Mouse (Mus musculus): Measurements from ENCODE around the gene Hist2h3c2.

DNA sequence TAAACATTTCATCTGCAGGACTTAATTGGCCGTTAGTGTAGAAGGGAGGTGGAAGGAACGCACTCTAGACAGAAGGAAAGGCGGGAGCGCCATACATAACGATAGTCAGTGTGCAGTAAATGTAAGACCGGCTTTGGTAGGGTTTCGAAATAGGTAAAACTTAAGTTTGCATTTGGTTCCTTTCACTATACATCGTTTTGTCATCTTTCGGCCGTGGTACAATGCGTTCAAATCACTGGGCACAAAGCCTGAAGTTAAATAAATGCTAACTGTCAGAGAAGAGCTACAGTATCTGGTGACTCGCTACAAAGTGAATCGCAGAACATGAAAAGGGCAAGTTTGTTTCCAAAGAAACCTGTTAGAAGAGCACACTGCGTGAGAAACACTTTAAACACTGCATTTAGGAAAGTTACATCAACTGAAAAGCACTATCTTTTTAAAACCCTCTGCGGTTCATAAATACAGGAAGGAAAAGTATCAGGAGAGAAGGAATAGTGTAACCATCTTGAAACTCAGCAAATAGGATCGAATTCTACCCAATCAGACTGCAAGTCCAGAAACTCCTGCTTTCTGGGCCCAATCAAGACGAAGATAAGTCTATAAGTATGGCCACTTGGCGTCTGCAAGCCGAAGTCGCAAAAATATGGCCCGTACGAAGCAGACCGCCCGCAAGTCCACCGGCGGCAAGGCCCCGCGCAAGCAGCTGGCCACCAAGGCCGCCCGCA is 29.3 kb upstream of the Hist2h3c2 start, which contains the start of gene Hist2h3b:
- TF ChIP-seq CTCF (IDR thresholded peaks at IDR 0.05; ENCODE audit: low read depth) (no peak), EP300 (IDR thresholded peaks at IDR 0.05; ENCODE audit: low read depth) (no peak)
